Mouse (Mus musculus) liver, postnatal 0 days (tissue): ENCODE results near the gene Ttll6.

Source experiments
- CTCF ChIP-seq: sonication (generic); IDR thresholded peaks from 2 replicates; pipeline ENCODE4 v1.5.1; 2016; ENCODE audit warnings: antibody characterized with exemption, low read depth
- EP300 ChIP-seq: IDR thresholded peaks from 2 replicates; pipeline ENCODE4 v1.6.1; 2016; ENCODE audit warnings: antibody characterized with exemption, low read depth, mild to moderate bottlenecking

DNA sequence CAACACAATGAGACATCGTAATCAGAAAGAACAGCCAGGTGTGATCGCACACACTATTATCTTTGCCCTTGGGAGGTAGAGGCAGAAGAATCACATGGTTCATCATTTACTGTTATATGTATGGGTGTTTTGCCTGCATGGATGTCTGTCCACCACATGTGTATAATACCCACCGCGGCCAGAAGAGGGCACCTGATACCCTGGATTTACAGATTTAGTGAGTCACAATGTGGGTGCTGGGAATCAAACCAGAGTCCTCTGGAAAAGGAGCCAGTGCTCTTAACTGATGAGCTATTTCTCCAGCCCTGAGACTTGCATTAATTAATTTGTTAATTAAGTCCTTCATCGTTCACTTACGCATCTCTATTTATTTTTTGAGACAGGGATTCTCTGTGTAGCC, 45.6 kb upstream of the Ttll6 start:
- no peak for TF ChIP-seq CTCF
- TF ChIP-seq EP300 = no peak
